Mouse (Mus musculus): ENCODE data around the gene Arl15. TPM values are rescaled to one million over a fixed set of nuclear protein-coding genes. Genes with fewer than 3 reads are reported as not detected.

Gene Arl15
- polyA plus RNA-seq, 1 experiment from 2014 or later = 9.5 TPM

DNA sequence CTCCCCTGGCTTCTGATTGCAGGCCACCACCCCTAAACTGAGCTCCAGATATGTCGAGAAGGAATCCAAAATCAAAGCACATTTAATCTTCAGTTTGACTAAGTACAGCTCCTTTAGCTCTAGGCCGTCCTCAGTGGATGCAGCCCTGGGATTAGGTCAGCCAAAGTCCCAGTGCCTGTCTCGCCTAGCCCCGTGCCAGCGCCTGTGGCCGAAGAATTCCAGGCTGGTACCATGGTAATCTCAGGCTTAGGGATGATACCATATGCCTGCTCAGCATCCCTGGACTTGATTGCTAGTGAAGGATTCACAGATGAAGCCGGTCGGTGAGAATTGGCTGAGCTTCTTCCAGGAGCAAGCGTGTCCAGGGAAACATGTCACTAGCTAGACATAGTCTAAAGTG lies 261.4 kb downstream of the Arl15 start:
- WGBS = 80% methylated on average over 9 of the region's 9 CpGs
- DNase-seq (ENCODE audit: low spot score) = no peak
- H3K36me3 ChIP-seq (ENCODE audit: control insufficient read depth, insufficient read depth, low read length) = no peaks in the 10 kb centered on the region
- no peaks in the 10 kb centered on the region for H3K27me3 ChIP-seq (ENCODE audit: control insufficient read depth, insufficient read depth, low read length)
- peaks cover 15% of the 10 kb centered on the region for H3K4me1 ChIP-seq (ENCODE audit: control insufficient read depth, insufficient read depth, low read length)
- ATAC-seq (ENCODE audit: insufficient read depth, low FRiP score, low TSS enrichment) = no peak
- H3K9ac ChIP-seq (ENCODE audit: low read length) = no peak overlapping the region
- no peak overlapping the region for H3K4me2 ChIP-seq (ENCODE audit: low read depth)
- no peak overlapping the region for H3K4me3 ChIP-seq (ENCODE audit: low read depth, low read length)
- H3K9me3 ChIP-seq (ENCODE audit: control insufficient read depth, low read length) = no peaks in the 10 kb centered on the region
- no peak overlapping the region for H3K27ac ChIP-seq (ENCODE audit: low read depth, low read length)

GRCm38 (mm10) chr13:114060258-114060657 lies 266.0 kb downstream of the Arl15 start:
- no peaks in the 10 kb centered on the region for H3K36me3 ChIP-seq (ENCODE audit: control insufficient read depth, insufficient read depth, low read length)
- DNase-seq (ENCODE audit: low spot score) = no peak
- H3K4me3 ChIP-seq (ENCODE audit: low read depth, low read length) = no peak overlapping the region
- H3K9me3 ChIP-seq (ENCODE audit: control insufficient read depth, low read length) = no peaks in the 10 kb centered on the region
- WGBS = 69% methylated on average over 6 of the region's 6 CpGs
- H3K9ac ChIP-seq (ENCODE audit: low read length) = no peak overlapping the region
- no peaks in the 10 kb centered on the region for H3K4me1 ChIP-seq (ENCODE audit: control insufficient read depth, insufficient read depth, low read length)
- no peak for ATAC-seq (ENCODE audit: insufficient read depth, low FRiP score, low TSS enrichment)
- H3K27ac ChIP-seq (ENCODE audit: low read depth, low read length) = no peak overlapping the region
- H3K4me2 ChIP-seq (ENCODE audit: low read depth) = no peak overlapping the region
- no peaks in the 10 kb centered on the region for H3K27me3 ChIP-seq (ENCODE audit: control insufficient read depth, insufficient read depth, low read length)

GRCm38 (mm10) chr13:114061234-114061633 lies 266.9 kb downstream of the Arl15 start:
- DNase-seq (ENCODE audit: low spot score) (no peak), ATAC-seq (ENCODE audit: insufficient read depth, low FRiP score, low TSS enrichment) (no peak)
- H3K9me3 ChIP-seq (ENCODE audit: control insufficient read depth, low read length) = no peaks in the 10 kb centered on the region
- no peak overlapping the region for H3K4me2 ChIP-seq (ENCODE audit: low read depth)
- no peak overlapping the region for H3K27ac ChIP-seq (ENCODE audit: low read depth, low read length)
- H3K9ac ChIP-seq (ENCODE audit: low read length) = no peak overlapping the region
- no peaks in the 10 kb centered on the region for H3K27me3 ChIP-seq (ENCODE audit: control insufficient read depth, insufficient read depth, low read length)
- WGBS = 92% methylated on average over 7 of the region's 7 CpGs
- no peak overlapping the region for H3K4me3 ChIP-seq (ENCODE audit: low read depth, low read length)
- no peaks in the 10 kb centered on the region for H3K36me3 ChIP-seq (ENCODE audit: control insufficient read depth, insufficient read depth, low read length)
- no peaks in the 10 kb centered on the region for H3K4me1 ChIP-seq (ENCODE audit: control insufficient read depth, insufficient read depth, low read length)

DNA sequence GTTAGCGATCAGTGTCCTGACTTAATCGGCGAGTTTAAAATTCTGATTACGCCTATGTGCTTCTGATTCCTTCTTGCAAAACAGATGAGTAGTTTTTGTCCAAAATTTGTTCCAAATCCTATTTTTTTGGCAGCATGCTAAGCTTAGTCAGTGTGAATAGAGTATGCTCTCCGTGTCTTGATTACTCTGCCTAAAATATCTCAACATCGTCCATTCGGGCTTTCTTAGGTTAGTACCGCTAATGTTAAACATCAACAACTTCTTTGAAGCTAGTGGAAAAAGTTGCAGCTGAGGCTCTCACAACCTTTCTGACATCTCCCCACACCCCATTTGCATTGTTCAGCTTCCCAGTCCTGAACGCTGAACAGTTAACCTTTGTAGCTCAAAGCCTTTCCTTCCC lies 269.8 kb downstream of the Arl15 start:
- H3K4me3 ChIP-seq (ENCODE audit: low read depth, low read length) = no peak overlapping the region
- WGBS = 92% methylated on average over 9 of the region's 9 CpGs
- no peak for ATAC-seq (ENCODE audit: insufficient read depth, low FRiP score, low TSS enrichment)

GRCm38 (mm10) chr13:114065012-114065411 lies 270.7 kb downstream of the Arl15 start:
- Histone ChIP-seq H3K27me3 (ENCODE audit: control insufficient read depth, insufficient read depth, low read length) (no peaks in the 10 kb centered on the region), H3K4me1 (ENCODE audit: control insufficient read depth, insufficient read depth, low read length) (no peaks in the 10 kb centered on the region), H3K4me3 (ENCODE audit: low read depth, low read length) (no peak overlapping the region), H3K4me2 (ENCODE audit: low read depth) (no peak overlapping the region), H3K9ac (ENCODE audit: low read length) (no peak overlapping the region), H3K9me3 (ENCODE audit: control insufficient read depth, low read length) (no peaks in the 10 kb centered on the region), H3K36me3 (ENCODE audit: control insufficient read depth, insufficient read depth, low read length) (no peaks in the 10 kb centered on the region), H3K27ac (ENCODE audit: low read depth, low read length) (no peak overlapping the region)
- no peak for DNase-seq (ENCODE audit: low spot score)
- WGBS = 50% methylated on average over 6 of the region's 6 CpGs
- no peak for ATAC-seq (ENCODE audit: insufficient read depth, low FRiP score, low TSS enrichment)

More for the DNA sequence above, 269.8 kb downstream of the Arl15 start:
- Histone ChIP-seq H3K4me1 (ENCODE audit: control insufficient read depth, insufficient read depth, low read length) (no peaks in the 10 kb centered on the region), H3K36me3 (ENCODE audit: control insufficient read depth, insufficient read depth, low read length) (no peaks in the 10 kb centered on the region), H3K27me3 (ENCODE audit: control insufficient read depth, insufficient read depth, low read length) (no peaks in the 10 kb centered on the region), H3K4me2 (ENCODE audit: low read depth) (no peak overlapping the region), H3K9ac (ENCODE audit: low read length) (no peak overlapping the region), H3K9me3 (ENCODE audit: control insufficient read depth, low read length) (no peaks in the 10 kb centered on the region), H3K27ac (ENCODE audit: low read depth, low read length) (no peak overlapping the region)
- DNase-seq (ENCODE audit: low spot score) = no peak

- H3K27me3 ChIP-seq (ENCODE audit: control insufficient read depth, insufficient read depth, low read length) = no peaks in the 10 kb centered on the region
- ATAC-seq (ENCODE audit: insufficient read depth, low FRiP score, low TSS enrichment) (no peak), DNase-seq (ENCODE audit: low spot score) (no peak)
- H3K4me2 ChIP-seq (ENCODE audit: low read depth) = no peak overlapping the region
- 90% methylated on average over 5 of the region's 5 CpGs for WGBS
- H3K9me3 ChIP-seq (ENCODE audit: control insufficient read depth, low read length) = no peaks in the 10 kb centered on the region
- H3K27ac ChIP-seq (ENCODE audit: low read depth, low read length) = no peak overlapping the region
- H3K9ac ChIP-seq (ENCODE audit: low read length) = no peak overlapping the region
- no peak overlapping the region for H3K4me3 ChIP-seq (ENCODE audit: low read depth, low read length)
- H3K36me3 ChIP-seq (ENCODE audit: control insufficient read depth, insufficient read depth, low read length) = no peaks in the 10 kb centered on the region
- H3K4me1 ChIP-seq (ENCODE audit: control insufficient read depth, insufficient read depth, low read length) = no peaks in the 10 kb centered on the region
Observed at GRCm38 (mm10) chr13:114068421-114068820, 274.1 kb downstream of the Arl15 start.

DNA sequence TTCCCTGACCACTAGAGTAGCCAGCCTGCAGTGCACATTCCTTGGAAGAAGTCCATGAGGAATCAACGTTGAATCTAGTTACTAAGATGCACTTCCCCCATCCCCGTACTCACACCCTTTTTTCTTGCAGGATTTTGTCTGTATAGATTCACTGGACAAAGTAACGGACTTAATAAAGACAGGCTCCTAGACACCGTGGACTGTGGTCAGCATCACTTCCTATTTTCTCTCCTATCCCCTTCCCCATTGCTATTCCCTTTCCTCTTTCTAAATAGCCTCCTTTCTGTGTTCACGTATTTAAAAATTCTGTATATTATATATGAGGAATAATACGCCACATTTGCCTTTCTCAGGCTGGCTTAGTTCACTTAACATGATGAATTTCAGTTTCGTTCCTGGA lies 277.1 kb downstream of the Arl15 start:
- WGBS = 96% methylated on average over 7 of the region's 7 CpGs
- DNase-seq (ENCODE audit: low spot score) = no peak

GRCm38 (mm10) chr13:114074471-114074870 lies 280.2 kb downstream of the Arl15 start:
- no peak overlapping the region for H3K4me3 ChIP-seq (ENCODE audit: low read depth, low read length)
- no peak overlapping the region for H3K9ac ChIP-seq (ENCODE audit: low read length)
- no peaks in the 10 kb centered on the region for H3K36me3 ChIP-seq (ENCODE audit: control insufficient read depth, insufficient read depth, low read length)
- DNase-seq (ENCODE audit: low spot score) = no peak
- H3K4me2 ChIP-seq (ENCODE audit: low read depth) = no peak overlapping the region
- no peaks in the 10 kb centered on the region for H3K27me3 ChIP-seq (ENCODE audit: control insufficient read depth, insufficient read depth, low read length)
- H3K9me3 ChIP-seq (ENCODE audit: control insufficient read depth, low read length) = no peaks in the 10 kb centered on the region
- no peaks in the 10 kb centered on the region; the same call in 1 of the 2 replicates for H3K4me1 ChIP-seq (ENCODE audit: control insufficient read depth, insufficient read depth, low read length)
- 60% methylated on average over 8 of the region's 8 CpGs for WGBS
- H3K27ac ChIP-seq (ENCODE audit: low read depth, low read length) = no peak overlapping the region
- no peak for ATAC-seq (ENCODE audit: insufficient read depth, low FRiP score, low TSS enrichment)

More for the DNA sequence above, 277.1 kb downstream of the Arl15 start:
- Histone ChIP-seq H3K27me3 (ENCODE audit: control insufficient read depth, insufficient read depth, low read length) (no peaks in the 10 kb centered on the region), H3K4me2 (ENCODE audit: low read depth) (no peak overlapping the region), H3K9me3 (ENCODE audit: control insufficient read depth, low read length) (no peaks in the 10 kb centered on the region), H3K4me3 (ENCODE audit: low read depth, low read length) (no peak overlapping the region), H3K27ac (ENCODE audit: low read depth, low read length) (no peak overlapping the region), H3K4me1 (ENCODE audit: control insufficient read depth, insufficient read depth, low read length) (no peaks in the 10 kb centered on the region), H3K9ac (ENCODE audit: low read length) (no peak overlapping the region), H3K36me3 (ENCODE audit: control insufficient read depth, insufficient read depth, low read length) (no peaks in the 10 kb centered on the region)
- no peak for ATAC-seq (ENCODE audit: insufficient read depth, low FRiP score, low TSS enrichment)

DNA sequence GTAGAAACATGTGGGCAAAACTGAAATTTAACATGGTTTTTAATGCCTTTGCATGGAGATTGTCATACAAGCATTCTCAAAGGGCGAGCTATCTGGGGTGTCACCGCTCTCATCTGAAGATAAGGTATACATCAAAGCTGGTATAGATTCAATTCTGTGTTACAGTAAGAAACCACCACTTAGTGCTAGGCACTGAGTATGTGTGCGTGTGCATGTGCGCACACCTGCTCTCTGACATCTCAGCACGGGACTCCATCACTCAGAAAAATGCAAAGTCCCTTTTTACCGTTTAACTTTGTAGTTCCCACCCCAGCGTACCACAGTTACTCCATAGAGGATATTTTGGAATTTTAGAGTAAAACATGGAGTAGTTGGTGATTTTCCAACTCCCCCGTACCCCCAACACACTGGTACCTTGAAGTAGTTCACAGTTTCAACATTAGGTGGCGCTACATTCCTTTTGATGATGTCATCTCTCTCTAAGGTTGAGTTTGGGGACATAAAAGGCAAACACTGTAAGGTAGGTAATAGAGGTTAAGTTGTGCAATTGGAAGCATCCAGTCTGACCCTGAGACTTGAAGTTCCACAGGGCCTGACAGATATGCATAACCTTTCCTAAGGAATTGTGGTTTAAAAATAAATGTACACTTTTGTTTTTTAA lies 281.5 kb downstream of the Arl15 start:
- Histone ChIP-seq H3K4me3 (ENCODE audit: low read depth, low read length) (no peak overlapping the region), H3K9ac (ENCODE audit: low read length) (no peak overlapping the region), H3K4me2 (ENCODE audit: low read depth) (no peak overlapping the region), H3K4me1 (ENCODE audit: control insufficient read depth, insufficient read depth, low read length) (no peaks in the 10 kb centered on the region; the same call in 1 of the 2 replicates), H3K27ac (ENCODE audit: low read depth, low read length) (no peak overlapping the region), H3K9me3 (ENCODE audit: control insufficient read depth, low read length) (no peaks in the 10 kb centered on the region), H3K27me3 (ENCODE audit: control insufficient read depth, insufficient read depth, low read length) (no peaks in the 10 kb centered on the region), H3K36me3 (ENCODE audit: control insufficient read depth, insufficient read depth, low read length) (no peaks in the 10 kb centered on the region)
- peak; percentile 48 for DNase-seq (ENCODE audit: low spot score)
- ATAC-seq (ENCODE audit: insufficient read depth, low FRiP score, low TSS enrichment) = peak; percentile 37
- WGBS = 71% methylated on average over 9 of the region's 9 CpGs

All from neural tube, embryonic 11.5 days (tissue).